Mouse (Mus musculus) neural tube, postnatal 0 days (tissue): ENCODE measurements around the gene Gm7876. TPM values are rescaled to one million over a fixed set of nuclear protein-coding genes. Genes with fewer than 3 reads are reported as not detected.

Experiments used
- polyA plus RNA-seq: library from polyadenylated mRNA; unstranded; fragments of >200 nt; fragmentation: Nextera tagmentation; extraction: Ambion mirVana; gene quantifications from 2 replicates; pipeline ENCODE4 v1.2.1, GENCODE M21; 2015

Gene Gm7876
- not detected in 2 replicates for polyA plus RNA-seq

DNA sequence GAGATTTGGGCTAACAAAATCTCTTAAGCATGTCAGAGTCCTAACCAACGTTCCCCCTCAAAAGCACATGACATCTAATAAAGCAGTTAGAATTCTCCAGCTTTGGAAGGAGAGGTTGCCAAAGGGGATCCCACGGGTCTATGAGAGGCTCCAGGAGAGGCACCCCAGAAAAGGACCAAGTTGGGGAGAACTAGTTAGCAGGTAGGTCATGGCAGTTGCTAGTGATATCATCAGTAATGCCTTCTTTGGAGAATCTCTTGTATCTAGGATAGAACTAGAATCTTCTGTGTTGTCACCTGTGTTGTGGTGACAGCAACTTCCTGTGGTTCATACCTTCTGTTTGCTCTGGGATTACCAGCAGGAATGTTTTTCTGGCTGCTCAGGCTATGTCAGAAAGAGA is at the start of gene Gm7876:
Gm7876 (plus strand) TSS at position 301 of the 400 bp plus-strand sequence.

DNA sequence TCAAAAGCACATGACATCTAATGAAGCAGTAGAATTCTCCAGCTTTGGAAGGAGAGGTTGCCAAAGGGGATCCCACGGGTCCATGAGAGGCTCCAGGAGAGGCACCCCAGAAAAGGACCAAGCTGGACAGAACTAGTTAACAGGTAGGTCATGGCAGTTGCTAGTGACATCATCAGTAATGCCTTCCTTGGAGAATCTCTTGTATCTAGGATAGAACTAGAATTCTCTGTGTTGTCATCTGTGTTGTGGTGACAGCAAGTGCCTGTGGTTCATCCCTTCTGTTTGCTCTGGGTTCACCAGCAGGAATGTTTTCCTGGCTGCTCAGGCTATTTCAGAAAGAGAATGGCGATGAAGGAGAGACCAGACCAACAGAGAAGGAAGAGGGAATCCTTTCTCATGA is 45.1 kb upstream of the Gm7876 start, which contains the start of gene Gm3239:
Gm3239 (plus strand) TSS at position 301 of the 400 bp plus-strand sequence.

DNA sequence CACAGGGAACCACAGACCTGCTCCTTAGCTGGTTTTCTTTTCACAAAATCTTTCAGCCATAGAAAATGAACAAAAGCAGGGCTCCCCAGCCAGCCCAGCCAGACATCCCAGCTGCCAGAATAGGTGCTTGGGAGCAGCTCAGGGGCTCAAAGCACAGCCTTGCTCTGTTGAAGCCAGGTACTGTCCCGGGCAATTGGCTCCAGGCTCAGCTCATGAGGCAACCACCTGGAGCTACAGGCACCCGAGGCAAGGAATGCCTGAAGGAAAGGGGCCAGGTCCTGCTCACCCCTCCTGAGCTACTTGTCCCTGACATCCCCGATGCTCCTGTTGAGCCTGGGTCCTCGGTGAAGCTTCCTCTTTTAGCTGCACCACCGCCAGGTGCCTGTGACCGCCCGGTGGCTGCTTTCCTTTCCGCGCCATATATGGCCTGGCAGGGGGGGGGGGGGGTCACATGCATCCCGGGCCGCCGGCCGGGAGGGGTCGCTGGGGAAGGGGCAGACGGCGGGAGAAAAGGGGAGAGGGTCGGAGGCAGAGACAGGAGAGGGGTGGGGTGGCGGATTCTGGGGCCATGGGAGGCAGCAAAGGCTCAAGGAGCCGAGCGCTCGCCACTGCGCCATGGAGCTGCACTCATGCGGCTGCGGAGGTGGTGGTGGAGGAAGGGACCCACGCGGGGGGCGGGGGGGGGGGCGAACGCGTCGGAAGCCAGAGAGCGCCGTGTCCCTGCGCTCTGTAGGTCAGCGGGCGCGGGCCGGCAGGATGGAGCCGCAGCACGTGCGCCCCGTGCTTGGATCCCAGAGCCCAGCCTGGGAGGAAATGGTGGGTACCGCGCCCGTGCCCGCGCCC is 17.2 kb downstream of the Gm7876 start, which contains the start of gene Gm3252:
Gm3252 (plus strand) TSS at position 738 of the 843 bp plus-strand sequence.

Other genes with a start within 250 kb of the Gm7876 start
- gene Gm3182, start 227.5 kb upstream of the Gm7876 start, polyA plus RNA-seq: not detected in 2 replicates
- gene Gm3047, start 153.8 kb upstream of the Gm7876 start, polyA plus RNA-seq: not detected in 2 replicates
- gene Gm8159, start 76.9 kb upstream of the Gm7876 start, polyA plus RNA-seq: not detected in 2 replicates
- 1.2 and 1.7 TPM in 2 replicates for gene Gm3239, start 45.0 kb upstream of the Gm7876 start, polyA plus RNA-seq
- 3.2 TPM in 2 replicates for gene Gm3252, start 17.5 kb downstream of the Gm7876 start, polyA plus RNA-seq
- gene Gm9602, start 67.1 kb downstream of the Gm7876 start, polyA plus RNA-seq: not detected in 2 replicates
- gene Gm3269, start 128.9 kb downstream of the Gm7876 start, polyA plus RNA-seq: not detected in 2 replicates
- gene Gm3264, start 146.3 kb downstream of the Gm7876 start, polyA plus RNA-seq: 3.1 and 3.3 TPM in 2 replicates
- gene Gm3278, start 183.2 kb downstream of the Gm7876 start, polyA plus RNA-seq: 0.17 and 0.27 TPM in 2 replicates